Mouse (Mus musculus) heart, postnatal 0 days (tissue): Measurements from ENCODE around the gene Olfr23.

ENCODE experiments used
- CTCF ChIP-seq: IDR thresholded peaks from 2 replicates; pipeline ENCODE4 v1.5.1; 2016; ENCODE audit warnings: antibody characterized with exemption, control low read depth, low read depth
- EP300 ChIP-seq: IDR thresholded peaks from 2 replicates; pipeline ENCODE4 v1.6.1; 2016; ENCODE audit warnings: antibody characterized with exemption, low read depth

DNA sequence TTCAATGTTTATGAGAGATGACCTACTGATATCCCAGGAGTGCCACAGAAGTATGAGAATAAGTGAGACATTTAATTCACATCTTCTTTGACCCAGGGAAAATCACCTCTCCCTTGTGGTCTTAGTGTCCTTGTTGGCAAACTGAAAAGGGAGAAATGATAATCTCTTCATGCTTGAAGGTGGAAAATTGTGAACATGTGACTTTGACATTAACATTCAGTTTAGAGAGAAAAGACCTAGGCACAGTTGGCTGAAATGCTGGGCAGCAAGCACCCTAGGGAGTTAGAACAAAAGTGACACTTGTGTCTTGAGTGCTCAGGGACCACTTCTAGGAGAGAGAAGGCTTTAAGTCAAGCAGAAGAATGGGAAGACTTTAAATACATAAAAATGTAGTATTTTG, 53.8 kb downstream of the Olfr23 start, which contains the start of gene Olfr398:
- no peak for TF ChIP-seq CTCF
- TF ChIP-seq EP300: no peak
